Mouse (Mus musculus) forebrain, postnatal 0 days (tissue): ENCODE results near the gene Bdnf. TPM values are rescaled to one million over a fixed set of nuclear protein-coding genes. Genes with fewer than 3 reads are reported as not detected.

ENCODE experiments used
- ATAC-seq: fragments of 200-750 bp; cut with Nextera tagmentation; 2 replicates; pipeline ENCODE4 v1.8.0; 2017; ENCODE audit warnings: mild to moderate bottlenecking, moderate library complexity
- DNase-seq: peaks from one replicate; pipeline ENCODE4 v3.0.0-alpha.2; 2015
- H3K27ac ChIP-seq: fragments of 300-500 bp; sonication (generic); 2 replicates; pipeline ENCODE4 v1.5.1; 2014; ENCODE audit warnings: low read depth, mild to moderate bottlenecking, antibody characterized with exemption, low read length, moderate library complexity, mixed read lengths
- H3K27me3 ChIP-seq: fragments of 300-500 bp; sonication (generic); 2 replicates; pipeline ENCODE4 v1.6.1; 2014; ENCODE audit warnings: mild to moderate bottlenecking, low read length, mixed read lengths; ENCODE audit not compliant: insufficient read depth
- H3K36me3 ChIP-seq: fragments of 300-500 bp; sonication (generic); 2 replicates; pipeline ENCODE4 v1.6.1; 2014; ENCODE audit warnings: mild to moderate bottlenecking, moderate library complexity; ENCODE audit not compliant: insufficient read depth
- H3K4me1 ChIP-seq: fragments of 300-500 bp; sonication (generic); 2 replicates; pipeline ENCODE4 v1.6.1; 2014; ENCODE audit warnings: antibody characterized with exemption; ENCODE audit not compliant: insufficient read depth
- H3K4me2 ChIP-seq: fragments of 300-500 bp; sonication (generic); 2 replicates; pipeline ENCODE4 v1.6.1; 2014; ENCODE audit warnings: low read depth, mild to moderate bottlenecking, moderate library complexity
- H3K4me3 ChIP-seq: fragments of 300-500 bp; sonication (generic); 2 replicates; pipeline ENCODE4 v1.5.1; 2014; ENCODE audit warnings: low read depth, low read length, mixed read lengths
- H3K9ac ChIP-seq: fragments of 300-500 bp; sonication (generic); 2 replicates; pipeline ENCODE4 v1.6.1; 2014; ENCODE audit warnings: mild to moderate bottlenecking
- H3K9me3 ChIP-seq: fragments of 300-500 bp; sonication (generic); 2 replicates; pipeline ENCODE4 v1.6.1; 2016; ENCODE audit warnings: low read length
- CTCF ChIP-seq: sonication (generic); IDR thresholded peaks from 2 replicates; pipeline ENCODE4 v1.5.1; 2016; ENCODE audit warnings: antibody characterized with exemption, control low read depth, low read depth
- WGBS: fragments of 180-500 bp; shearing (Covaris S2); extraction: QIAGEN DNeasy Blood & Tissue Kit; methylation state at CpG from one replicate; pipeline ENCODE4 v1.1.7; 2014; 5-methylcytosine and 5-hydroxymethylcytosine counted together
- polyA plus RNA-seq: library from polyadenylated mRNA; unstranded; fragments of >200 nt; fragmentation: Nextera tagmentation; extraction: Ambion mirVana; gene quantifications from 2 replicates; pipeline ENCODE4 v1.2.1, GENCODE M21; 2015
- total RNA-seq: library from RNA; depleted of rRNA; stranded (reverse); fragments of >200 nt; gene quantifications from 2 replicates; pipeline ENCODE4 v1.2.3, GENCODE M21; 2014; rRNA removed

Gene Bdnf
- total and polyA plus RNA-seq, 2 experiments from 2014 or later, result 6.0 to 8.0 TPM

DNA sequence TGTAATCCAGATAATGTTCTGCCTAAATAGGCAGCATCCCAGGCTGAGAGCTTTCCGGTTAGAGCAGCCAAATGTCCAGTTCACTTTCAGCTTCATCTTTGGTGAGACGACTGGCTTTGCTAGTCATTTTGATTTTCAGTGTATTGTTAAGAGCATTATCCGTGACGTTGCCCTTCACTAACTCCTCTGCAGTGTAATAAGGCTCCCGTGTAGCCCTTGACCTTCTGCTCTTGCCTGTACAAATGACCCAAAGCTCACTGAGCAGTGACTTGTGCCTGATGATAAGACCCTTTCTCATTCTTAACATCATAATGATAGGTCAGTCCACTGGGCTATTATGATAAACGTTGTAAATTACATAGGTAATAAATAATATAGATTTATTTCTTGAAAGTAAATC lies 101.9 kb downstream of the Bdnf start:
- Histone ChIP-seq H3K9ac (no peak overlapping the region), H3K36me3 (no peaks in the 10 kb centered on the region), H3K4me2 (no peak overlapping the region), H3K4me3 (no peak overlapping the region), H3K4me1 (no peaks in the 10 kb centered on the region), H3K27me3 (no peaks in the 10 kb centered on the region), H3K9me3 (no peaks in the 10 kb centered on the region), H3K27ac (no peak overlapping the region)
- no peak for TF ChIP-seq CTCF
- ATAC-seq (no peak), DNase-seq (no peak)
- 72% methylated on average over 6 of the region's 6 CpGs for WGBS

Other genes with a start within 250 kb of the Bdnf start
- 205 and 283 TPM in 2 replicates for gene Lin7c, start 216.2 kb downstream of the Bdnf start, total RNA-seq
- 138 and 175 TPM in 2 replicates for gene Lin7c, start 216.2 kb downstream of the Bdnf start, polyA plus RNA-seq
- 18.1 and 26.7 TPM in 2 replicates for gene Lgr4, start 242.9 kb downstream of the Bdnf start, total RNA-seq
- gene Lgr4, start 242.9 kb downstream of the Bdnf start, polyA plus RNA-seq, result 4.6 and 5.6 TPM in 2 replicates